Mouse (Mus musculus) ovary, adult 18-20 months (tissue): ENCODE data around the gene S100z.
A peak's percentile ranks its signal among the peaks of the same experiment; 100 is the strongest.

ENCODE experiments used
- DNase-seq: peaks from one replicate; pipeline ENCODE4 v3.0.0; 2022; ENCODE audit warnings: low spot score, mixed read lengths

The S100z gene

DNA sequence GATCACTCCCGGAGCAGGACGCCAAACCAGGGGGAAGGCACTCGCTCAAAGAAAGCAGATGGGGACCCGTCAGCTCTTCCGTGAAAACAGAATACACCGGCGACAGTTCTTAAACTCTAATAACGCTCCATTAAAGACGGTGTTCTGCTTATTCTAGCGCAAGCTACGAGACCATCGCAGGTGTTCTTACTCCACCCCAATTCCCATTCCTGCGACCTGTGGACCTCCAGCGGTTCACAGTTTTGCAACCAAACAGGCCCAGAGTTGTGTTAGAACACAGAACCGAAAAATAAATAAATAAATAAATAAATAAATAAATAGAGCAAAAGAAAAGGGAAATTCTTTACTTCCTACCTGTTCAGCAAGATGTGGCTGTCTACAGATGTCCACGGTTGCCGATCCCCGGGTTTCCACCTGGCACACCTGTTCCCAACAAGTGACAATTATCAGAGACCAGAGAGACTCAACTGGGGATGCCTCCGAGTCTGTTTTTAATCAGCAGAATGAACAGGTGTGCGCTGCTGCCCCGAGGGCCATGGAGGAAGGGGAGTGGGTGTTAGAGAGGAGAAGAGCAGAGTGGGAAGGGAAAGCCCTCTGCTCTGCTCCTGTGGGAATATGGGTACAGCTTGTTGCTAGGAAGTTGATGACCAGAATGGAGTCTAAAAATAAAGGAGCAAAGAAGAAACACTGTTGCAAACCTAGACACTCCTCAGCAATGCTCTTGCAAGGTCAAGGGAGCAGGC lies at the start of gene S100z:
Gene S100z, minus strand, starts transcription at position 51 of the 743 bp plus-strand sequence.
- DNase-seq, result no peak

DNA sequence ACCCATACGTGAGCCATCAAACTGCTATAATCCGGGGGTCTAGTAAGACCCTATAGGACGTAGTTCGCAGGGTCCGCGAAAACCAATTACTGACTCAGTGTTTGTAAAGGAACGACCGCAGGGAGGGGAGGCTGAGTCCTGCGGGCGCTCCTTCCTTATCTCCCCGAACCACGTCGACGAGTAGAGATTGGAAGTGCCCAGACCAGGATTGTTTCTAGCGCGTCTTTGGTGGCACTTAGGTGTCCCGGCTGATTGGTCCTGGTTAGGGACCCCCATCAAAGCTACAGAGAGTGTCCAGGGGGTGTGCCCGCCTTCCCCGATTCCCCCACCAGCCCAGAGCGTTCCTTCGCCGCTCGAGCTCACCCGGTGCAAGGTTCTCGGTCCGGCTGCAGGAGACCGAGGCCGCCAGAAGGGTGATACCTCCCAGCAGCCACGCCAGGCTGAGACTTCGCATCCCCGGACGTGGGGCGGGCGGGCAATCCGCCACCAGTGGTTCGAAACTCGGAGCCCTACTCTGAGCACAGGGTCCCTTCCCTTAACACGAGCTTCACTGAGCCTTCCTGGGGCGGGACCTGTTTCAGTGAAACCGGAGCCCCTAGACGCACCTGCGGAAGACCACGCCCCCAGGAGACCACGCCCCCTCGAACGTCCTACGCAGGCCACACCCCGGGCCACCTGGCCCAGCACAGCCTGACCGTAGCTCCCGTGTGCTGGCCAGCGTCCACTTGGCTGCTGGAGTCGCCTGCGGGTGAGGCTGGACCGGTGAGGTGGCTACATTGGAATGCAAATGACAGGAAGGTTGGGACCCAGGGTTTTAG lies 46.4 kb upstream of the S100z start, which contains the start of gene F2rl1:
Gene F2rl1, minus strand, starts transcription at position 554 of the 818 bp plus-strand sequence.
- peak; percentile 40 for DNase-seq

DNA sequence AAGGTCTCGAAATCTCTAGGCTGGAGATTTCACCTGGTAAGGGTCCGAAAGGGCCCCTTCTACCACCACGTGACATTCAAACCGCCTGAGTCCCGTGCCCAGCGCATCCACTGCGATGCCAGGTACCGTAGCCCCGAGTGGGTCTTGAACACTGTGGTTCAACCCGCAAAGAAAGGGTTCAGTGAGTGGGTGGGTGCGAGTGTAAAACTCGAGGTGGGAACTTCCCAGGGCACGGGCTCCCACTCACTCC lies 45.8 kb upstream of the S100z start:
- no peak for DNase-seq

DNA sequence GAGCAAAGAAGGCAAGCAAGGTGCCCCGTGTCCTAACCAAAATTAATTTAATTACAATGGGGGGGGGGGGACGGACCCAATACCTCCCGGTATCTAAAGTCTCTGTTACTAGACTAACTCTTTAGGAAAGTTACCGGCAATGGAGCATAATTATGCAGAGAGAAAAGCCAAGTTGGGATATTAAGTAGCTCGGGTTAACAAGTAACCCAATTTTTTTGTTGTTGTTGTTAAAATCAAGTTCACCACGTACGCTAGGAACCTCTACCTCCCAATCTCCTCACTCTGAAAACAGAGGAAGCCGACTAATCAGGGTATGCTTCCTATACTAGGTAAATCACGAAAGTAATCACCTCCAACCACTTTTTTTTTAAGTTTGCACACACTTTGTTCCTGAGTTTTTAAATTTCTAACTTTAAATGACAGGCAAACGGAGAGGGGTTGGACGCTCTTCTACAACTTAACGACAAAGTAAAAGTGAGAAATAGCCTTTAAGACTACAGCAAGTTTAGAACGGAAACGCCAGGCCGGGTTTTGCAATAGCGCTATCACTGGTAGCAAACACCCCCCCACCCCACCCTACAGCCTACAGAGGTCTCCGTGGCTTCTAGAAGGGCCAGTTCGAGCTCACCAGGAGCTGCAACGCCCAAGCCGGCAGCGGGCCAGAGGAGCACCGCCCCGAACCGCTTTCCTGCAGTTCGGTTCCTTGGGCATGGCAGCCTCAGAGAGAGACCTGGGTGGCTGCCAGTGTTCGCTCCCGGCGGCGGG lies 45.3 kb upstream of the S100z start:
- DNase-seq, result no peak

DNA sequence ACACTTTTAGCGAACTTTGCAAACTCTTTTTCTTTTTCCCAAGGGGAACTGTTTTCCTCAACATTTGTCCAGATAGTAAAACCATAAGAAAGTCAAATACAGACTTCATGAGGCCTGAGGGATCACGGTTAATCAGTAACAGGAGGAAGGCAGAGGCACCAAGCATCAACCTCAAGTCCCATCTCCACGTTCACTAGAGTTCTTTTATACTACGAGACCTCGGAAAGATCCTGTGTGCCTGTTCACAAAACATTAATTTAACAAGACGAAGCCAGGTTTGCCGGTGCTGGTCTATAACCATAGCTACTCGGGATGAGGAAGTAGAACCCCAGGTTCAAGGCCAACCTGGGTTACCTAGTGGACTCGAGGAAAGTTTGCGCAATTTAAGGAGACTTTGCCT lies 43.7 kb upstream of the S100z start:
- DNase-seq, result no peak

DNA sequence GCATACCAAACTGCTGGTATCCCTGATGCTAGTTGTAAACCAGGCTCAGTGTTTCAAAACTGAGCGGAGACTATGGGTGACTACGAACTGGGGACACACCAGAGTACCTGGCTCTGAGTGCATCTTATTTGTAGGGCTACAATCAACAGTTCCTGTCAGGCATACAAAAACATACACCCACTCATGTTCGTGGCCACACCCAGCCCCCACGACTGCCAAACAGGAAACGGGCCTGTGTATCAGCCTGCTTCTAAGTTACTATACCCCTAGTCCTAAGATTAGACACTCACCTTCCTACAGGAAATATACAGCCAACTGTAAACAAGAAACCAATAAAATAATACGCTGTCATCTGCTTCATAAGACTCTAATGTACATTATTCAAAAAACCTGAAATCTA lies 42.5 kb upstream of the S100z start:
- no peak for DNase-seq

GRCm38 (mm10) chr13:95514756-95515155 lies 36.2 kb upstream of the S100z start:
- DNase-seq, result no peak

- DNase-seq, result no peak
These were observed 31.5 kb upstream of the S100z start for GRCm38 (mm10) chr13:95510054-95510453.

- DNase-seq, result no peak
These were observed 24.9 kb upstream of the S100z start for GRCm38 (mm10) chr13:95503279-95503917.

DNA sequence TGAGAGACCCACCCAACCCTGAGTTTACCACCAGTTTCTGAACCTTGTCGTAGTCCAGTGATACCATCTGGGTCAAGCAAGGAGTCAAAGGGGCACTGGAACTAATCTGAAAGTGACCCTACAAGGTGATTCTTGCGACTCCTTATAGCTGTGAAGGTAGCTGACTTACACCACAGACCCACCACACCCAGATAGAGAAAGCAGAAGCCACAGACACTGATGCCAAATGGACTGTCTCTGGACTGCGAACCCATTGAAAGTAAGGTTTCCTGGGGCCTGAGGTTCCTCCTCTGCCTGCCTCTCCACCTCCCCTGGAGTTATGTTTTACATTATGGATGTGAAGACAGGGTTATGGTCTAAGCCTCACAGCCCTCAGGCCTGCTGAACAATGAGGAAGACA lies 18.1 kb upstream of the S100z start:
- no peak for DNase-seq

GRCm38 (mm10) chr13:95494812-95495211 lies 16.3 kb upstream of the S100z start:
- DNase-seq, result no peak

GRCm38 (mm10) chr13:95493296-95493695 lies 14.8 kb upstream of the S100z start:
- no peak for DNase-seq

DNA sequence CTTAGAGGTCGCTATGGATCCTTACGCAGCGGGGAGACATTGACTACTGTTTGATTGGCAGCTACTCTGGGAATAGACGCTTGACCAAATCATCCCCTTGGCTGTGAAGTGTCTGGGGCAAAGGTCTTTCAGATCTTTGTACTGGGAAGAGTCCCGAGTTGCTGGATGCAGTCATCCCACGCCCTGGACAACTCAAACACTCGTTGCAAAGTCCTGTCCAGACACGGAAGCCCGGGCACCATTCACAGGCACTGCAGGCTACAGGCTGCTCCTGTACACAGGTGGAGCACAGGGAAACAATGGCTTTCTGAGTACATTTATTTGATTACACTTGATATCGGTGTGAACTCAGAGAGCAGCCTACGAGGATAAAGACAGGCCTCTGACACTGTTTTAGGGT lies 12.8 kb upstream of the S100z start:
- no peak for DNase-seq

- DNase-seq, result no peak
These were observed 6.1 kb upstream of the S100z start for GRCm38 (mm10) chr13:95484664-95485063.

GRCm38 (mm10) chr13:95481428-95481827 lies 2.9 kb upstream of the S100z start:
- peak; percentile 12 for DNase-seq

DNA sequence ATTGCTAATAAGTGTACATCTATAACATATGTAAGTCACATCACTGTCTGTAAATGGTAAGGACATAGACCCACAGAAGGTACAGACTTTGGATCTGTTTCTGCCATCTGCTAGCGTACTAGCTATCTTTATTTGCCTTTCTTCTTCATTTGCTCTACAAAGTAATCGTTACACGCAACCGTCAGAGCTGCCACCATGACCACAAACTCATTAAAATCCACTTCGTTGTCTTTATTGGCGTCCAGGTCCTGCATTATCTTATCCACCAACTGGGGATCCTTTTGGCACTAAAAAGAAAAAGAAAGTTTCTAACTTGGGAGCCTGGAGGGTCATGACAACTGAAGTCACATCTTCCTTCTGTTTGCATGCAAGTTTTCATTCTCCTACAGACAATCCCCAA lies 1.3 kb downstream of the S100z start:
- DNase-seq, result no peak

- DNase-seq, result no peak
These were observed 3.4 kb downstream of the S100z start for GRCm38 (mm10) chr13:95475124-95475523.

DNA sequence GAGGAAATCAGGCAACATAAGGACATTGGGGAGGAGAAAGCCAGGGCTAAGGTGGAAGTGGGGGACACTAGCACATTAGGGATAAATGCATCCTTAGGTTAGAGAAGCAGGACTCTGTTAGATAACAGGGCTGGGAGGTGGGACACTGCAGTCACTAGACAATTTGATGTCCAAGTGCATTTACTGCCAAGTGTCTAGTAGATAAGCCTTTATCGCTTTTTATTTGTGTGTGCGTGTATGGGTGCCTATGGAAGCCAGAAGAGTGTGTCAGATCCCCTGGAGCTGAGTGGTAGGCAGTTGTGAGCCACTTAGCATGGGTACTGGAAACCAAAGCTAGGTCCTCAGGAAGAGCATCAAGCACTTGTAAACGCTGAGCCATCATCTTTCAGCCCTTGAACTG lies 4.2 kb downstream of the S100z start:
- DNase-seq, result no peak

DNA sequence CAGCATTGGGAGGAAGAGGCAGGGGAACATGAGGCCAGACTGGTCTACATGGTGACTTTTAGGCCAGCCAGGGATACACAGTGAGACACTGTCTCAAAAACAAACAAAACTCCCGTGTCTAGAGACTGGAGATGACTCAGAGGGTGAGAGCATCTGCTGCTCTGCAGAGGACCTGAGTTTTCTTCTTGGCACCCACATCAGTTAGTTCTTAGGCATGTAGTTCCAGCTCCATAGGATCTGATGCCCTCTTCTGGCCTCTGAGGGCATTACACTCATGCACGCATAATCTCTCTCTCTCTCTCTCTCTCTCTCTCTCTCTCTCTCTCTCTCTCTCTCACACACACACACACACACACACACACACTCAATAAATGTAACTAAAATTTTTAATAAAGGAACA lies 7.6 kb downstream of the S100z start:
- DNase-seq, result no peak

DNA sequence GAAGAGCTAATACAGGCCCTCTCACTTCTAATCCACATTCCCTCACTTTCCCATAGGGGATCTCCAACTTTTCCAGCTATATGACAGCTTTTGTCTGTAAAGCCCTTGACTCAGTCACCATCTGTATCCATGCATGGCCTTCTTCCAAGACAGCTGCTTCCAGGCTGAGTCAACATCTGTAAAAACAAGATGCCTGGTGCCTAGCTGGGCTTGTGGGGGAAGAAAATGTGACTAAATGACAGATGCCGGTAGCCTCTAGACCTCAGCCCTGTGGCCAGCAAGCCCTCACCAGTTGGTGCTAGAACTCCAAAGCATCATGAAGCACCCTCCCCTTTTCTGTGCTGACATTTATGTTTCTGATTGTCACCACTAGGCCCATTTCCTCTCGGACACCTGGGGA lies 27.0 kb downstream of the S100z start:
- no peak for DNase-seq

GRCm38 (mm10) chr13:95450636-95451210 lies 27.8 kb downstream of the S100z start:
- DNase-seq, result no peak

GRCm38 (mm10) chr13:95449730-95450129 lies 28.8 kb downstream of the S100z start:
- DNase-seq, result no peak
